Comparison of ENCODE assay signal across 18 mouse cellular contexts in genomic region chr10:7260166-7261108, GRCm38 (mm10). TPM values are rescaled to one million over a fixed set of nuclear protein-coding genes. Genes with fewer than 3 reads are reported as not detected.
DNase-seq lines count a peak whose midpoint lies in the region; TF ChIP-seq lines count a peak whose summit lies in the region.
"Had no signal": no experiment of that assay in that cellular context is flagged by ENCODE, and none has a peak within 500 bp of the region (broad histone marks: within the 10 kb centered on the region; RNA-seq: fewer than 3 reads in every experiment).

No protein-coding gene starts in this region.

- intact Hi-C loops in left cerebral cortex, postnatal 10 days (cut with DNase I) = no loop called here

- peak; percentile 16 for DNase-seq in heart, adult 8-10 months (ENCODE audit: low spot score)
- DNase-seq in heart, adult 18-20 months = no peak
- peak; percentile 3 for DNase-seq in lung, postnatal 14 days
- DNase-seq in lung, adult 2 months = no peak
- peak; percentile 48 to 59 for DNase-seq in cerebellum, adult 18-20 months
- DNase-seq in frontal cortex, postnatal 14 days (ENCODE audit: low spot score in 2 of 2) = no peak
- DNase-seq in left cerebral cortex, postnatal 10 days (ENCODE audit: extremely low spot score in 1 of 2, low spot score in 2 of 2) = no peak
- DNase-seq: adrenal gland, postnatal 25 days; gastrocnemius, postnatal 14 days; layer of hippocampus, adult 9-11 months; midbrain, embryonic 14.5 days; right cerebral cortex, adult 18-20 months; thymus, postnatal 4 days had no signal

- H3K4me1 ChIP-seq in lung, adult 2 months (ENCODE audit: control insufficient read depth, insufficient read depth, low read length) = no peaks in the 10 kb centered on the region; the same call in 1 of the 2 replicates
- H3K4me1 ChIP-seq: heart, embryonic 15.5 days; limb, embryonic 12.5 days had no signal

- H3K36me3 ChIP-seq in myocyte (ENCODE audit: control insufficient read depth, insufficient read depth) = no peaks in the 10 kb centered on the region
- H3K36me3 ChIP-seq: forebrain, embryonic 12.5 days; heart, embryonic 15.5 days; limb, embryonic 12.5 days; lung, embryonic 15.5 days had no signal

- H3K27me3 ChIP-seq in myocyte (ENCODE audit: control insufficient read depth, insufficient read depth, insufficient read length) = no peaks in the 10 kb centered on the region
- H3K27me3 ChIP-seq: forebrain, embryonic 12.5 days; heart, embryonic 15.5 days; limb, embryonic 12.5 days; lung, embryonic 15.5 days had no signal

- WGBS in lung, adult 2 months = 51% methylated on average over 10 of the region's 10 CpGs

- TF ChIP-seq POLR2A in lung, adult 2 months (IDR thresholded peaks at IDR 0.05; ENCODE audit: borderline replicate concordance, extremely low read depth, low read depth, low read length) = no peak
- TF ChIP-seq POLR2A in myocyte (IDR thresholded peaks at IDR 0.05; ENCODE audit: insufficient read length, low read depth) = no peak

- no peak overlapping the region for H3K4me3 ChIP-seq in lung, adult 2 months (replicated peaks; ENCODE audit: extremely low read depth, low read depth, low read length)
- H3K4me3 ChIP-seq in myocyte = no peak overlapping the region
- H3K4me3 ChIP-seq: forebrain, embryonic 12.5 days; heart, embryonic 15.5 days; limb, embryonic 12.5 days; lung, embryonic 15.5 days had no signal

- peak overlapping the region; percentile 79 for H3K4me2 ChIP-seq in myocyte (ENCODE audit: low read depth)
- H3K4me2 ChIP-seq: forebrain, embryonic 12.5 days; heart, embryonic 15.5 days; limb, embryonic 12.5 days; lung, embryonic 15.5 days had no signal

- no peaks in the 10 kb centered on the region for H3K79me2 ChIP-seq in myocyte (ENCODE audit: control insufficient read depth, insufficient read depth)

- no peak for TF ChIP-seq CTCF in lung, adult 2 months (IDR thresholded peaks at IDR 0.05; ENCODE audit: insufficient read depth, low read length)

- no peak overlapping the region for H3ac ChIP-seq in myocyte (ENCODE audit: control insufficient read depth, insufficient read length)

TF ChIP-seq in myocyte, 11 proteins besides CTCF, POLR2A, EP300 and RAD21:
- TF ChIP-seq SRF (IDR thresholded peaks at IDR 0.05; ENCODE audit: control insufficient read depth, insufficient read length, low read depth) (no peak), MYOG (IDR thresholded peaks at IDR 0.05; ENCODE audit: control insufficient read depth in 1 of 3, insufficient read depth in 1 of 3, insufficient read length in 2 of 3, low read depth in 2 of 3) (peak in 2 of 3 experiments; percentile 8 to 24), MYOD1 (IDR thresholded peaks at IDR 0.05; ENCODE audit: control insufficient read depth in 1 of 3, insufficient read length in 2 of 3, low read depth in 2 of 3) (peak in 2 of 3 experiments; percentile 18 to 46), TCF12 (IDR thresholded peaks at IDR 0.05; ENCODE audit: insufficient read depth, poor library complexity, severe bottlenecking) (peak; percentile 9)

RNA-seq across cellular contexts. Expression of gene Cnksr3, which starts 48.4 kb away (rescaled TPM):
- total RNA-seq in heart, adult 8-10 months (2022) = 10 to 100 TPM; 17.2 to 25.1 (median 23.2) TPM
- 10 to 100 TPM; 32.7 to 33.7 TPM for total RNA-seq in heart, adult 18-20 months (2021)
- polyA plus RNA-seq in lung, adult 2 months (2012; rRNA removed) = 9.7 and 10.1 TPM in 2 replicates
- 11.4 TPM for polyA plus RNA-seq in myocyte (2012; fragmentation: generic; extraction: Trizol)
- total RNA-seq in left cerebral cortex, postnatal 10 days (2021) = 1 to 10 TPM; 5.4 to 7.8 TPM

Comparison
In these comparisons a context has a peak if more than half of its experiments do, and no peak if none do; other contexts are left out.
1. DNase-seq: peak in heart, adult 8-10 months (single experiment), lung, postnatal 14 days (single experiment) and cerebellum, adult 18-20 months (2 of 2); none in heart, adult 18-20 months (0 of 2), lung, adult 2 months (single experiment), frontal cortex, postnatal 14 days (0 of 2) and left cerebral cortex, postnatal 10 days (0 of 2).